Mouse (Mus musculus): Measurements from ENCODE around the gene Rtl5.

The Rtl5 gene

DNA sequence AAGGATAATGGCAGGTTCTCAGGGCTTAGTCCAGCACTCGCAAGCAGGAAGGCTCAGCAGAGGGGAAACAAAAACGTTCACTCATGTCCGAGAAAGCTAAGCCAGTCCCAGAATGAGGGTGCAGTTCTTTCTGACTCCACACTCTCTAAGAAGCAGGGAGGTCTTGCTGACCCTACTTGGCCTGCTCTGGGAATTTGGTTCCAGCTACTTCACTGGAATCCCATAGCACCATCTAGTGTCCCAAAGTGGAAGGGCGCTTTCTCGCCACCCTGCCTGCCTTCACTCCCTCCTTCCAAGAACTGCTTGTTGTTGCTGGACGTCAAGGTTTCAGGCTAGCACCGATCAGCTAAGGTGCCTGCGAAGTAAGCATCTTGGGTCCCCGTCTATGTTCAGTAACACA lies 5.0 kb downstream of the Rtl5 start:
- peak; percentile 48 for ATAC-seq (ENCODE audit: low TSS enrichment)

DNA sequence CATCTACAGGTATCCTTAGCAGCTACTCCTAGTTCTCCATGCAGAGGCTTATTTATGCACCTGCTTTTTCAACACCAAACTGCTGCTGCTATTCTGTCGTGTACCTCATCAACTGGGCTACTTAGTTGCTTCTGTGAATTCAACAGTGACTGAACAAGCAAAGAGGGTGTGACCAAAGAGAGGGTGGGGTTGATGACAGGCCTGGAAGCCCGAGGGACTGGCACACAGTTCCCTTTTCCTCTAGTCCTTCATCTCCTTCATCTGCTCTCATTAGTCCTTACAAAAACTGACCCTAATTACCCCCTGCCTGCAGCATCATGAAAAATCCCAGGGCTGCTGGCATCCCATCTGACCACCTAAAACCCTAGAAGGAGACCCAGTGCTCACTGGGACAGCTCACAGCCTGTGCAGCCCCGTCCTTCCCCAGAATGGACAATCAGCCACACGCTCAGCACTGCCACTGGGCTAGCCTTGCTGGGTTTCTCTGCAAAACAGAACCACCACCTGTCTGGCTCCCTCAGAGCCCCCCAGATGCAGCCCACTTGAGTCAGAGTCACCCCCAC lies 5.8 kb downstream of the Rtl5 start:
- no peak for ATAC-seq (ENCODE audit: low TSS enrichment)

DNA sequence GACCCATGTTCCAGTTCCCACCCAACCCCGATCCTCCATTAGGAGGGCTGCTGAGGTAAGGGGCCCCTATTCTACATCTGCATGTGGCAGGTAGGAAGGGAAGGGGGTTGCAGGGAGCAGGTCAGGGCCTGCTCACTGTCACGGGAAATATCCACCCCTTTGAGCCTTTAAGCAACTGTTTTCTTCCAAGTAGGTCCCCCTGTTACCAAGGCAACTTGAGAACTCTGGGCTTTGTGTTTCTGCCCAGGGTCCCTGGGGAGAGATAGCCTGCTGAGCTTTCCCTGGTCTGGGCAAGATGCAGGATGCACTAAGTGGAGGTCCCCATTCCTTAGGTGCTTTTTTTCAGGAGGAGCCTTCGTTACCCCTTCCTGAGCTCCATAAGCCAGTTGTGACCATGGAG lies 7.0 kb downstream of the Rtl5 start:
- no peak for ATAC-seq (ENCODE audit: low TSS enrichment)

DNA sequence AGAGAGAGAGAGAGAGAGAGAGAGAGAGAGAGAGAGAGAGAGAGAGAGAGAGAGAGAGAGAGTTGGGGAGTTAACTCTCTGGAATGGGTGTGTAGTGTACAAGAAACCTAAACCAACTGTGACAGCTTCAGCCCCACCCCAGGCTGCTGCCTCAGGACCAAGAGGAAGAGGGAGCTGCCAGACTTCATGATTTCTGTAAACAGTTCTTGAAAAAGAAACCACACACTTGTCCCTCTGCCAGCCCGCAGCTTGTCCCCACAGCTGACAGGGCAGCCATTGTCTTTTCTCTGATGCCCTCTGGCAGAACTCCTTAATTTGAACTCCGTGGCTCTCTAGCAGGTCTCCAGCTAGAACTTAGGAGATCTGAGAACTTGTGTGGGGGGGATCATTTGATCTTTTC lies 10.2 kb downstream of the Rtl5 start:
- no peak for ATAC-seq (ENCODE audit: low TSS enrichment)

DNA sequence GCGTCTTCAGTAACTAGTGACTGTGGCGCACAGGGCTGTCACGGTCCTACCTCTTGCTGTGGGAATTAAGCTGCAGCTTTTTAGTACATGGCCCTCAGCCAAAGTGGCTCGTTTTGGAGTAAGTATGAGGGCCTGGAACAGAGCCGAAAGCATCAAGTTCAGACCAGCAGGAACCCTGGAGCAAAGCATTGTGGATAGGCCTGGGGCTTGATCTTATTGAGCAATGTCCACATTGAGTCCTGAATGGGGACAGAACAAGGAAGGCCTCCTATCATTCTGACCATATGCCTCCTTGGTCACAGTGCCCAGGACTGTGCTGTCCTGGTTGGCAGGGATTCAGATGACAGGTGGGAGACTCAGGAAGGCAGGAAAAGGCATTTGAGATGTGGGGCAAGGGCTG lies 10.9 kb downstream of the Rtl5 start:
- ATAC-seq (ENCODE audit: low TSS enrichment) = no peak

DNA sequence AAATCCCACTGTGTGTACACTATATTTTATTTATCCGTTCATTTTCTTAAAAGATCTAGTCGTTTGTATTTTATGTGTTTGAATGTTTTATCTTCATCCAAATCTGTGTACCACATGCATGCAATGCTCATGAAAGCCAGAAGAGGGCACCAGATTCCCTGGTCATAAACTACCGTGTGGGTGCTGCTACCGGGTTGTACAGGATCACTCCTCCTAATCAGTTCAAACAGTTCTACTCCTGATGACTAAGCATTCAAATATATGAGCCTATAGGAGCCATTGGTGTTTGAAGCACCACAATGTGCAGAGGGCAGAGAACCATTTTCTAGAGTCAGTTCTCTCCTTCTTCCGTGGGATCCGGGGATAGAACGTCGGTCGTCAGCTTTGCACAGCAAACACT lies 11.7 kb downstream of the Rtl5 start:
- ATAC-seq (ENCODE audit: low TSS enrichment) = no peak

DNA sequence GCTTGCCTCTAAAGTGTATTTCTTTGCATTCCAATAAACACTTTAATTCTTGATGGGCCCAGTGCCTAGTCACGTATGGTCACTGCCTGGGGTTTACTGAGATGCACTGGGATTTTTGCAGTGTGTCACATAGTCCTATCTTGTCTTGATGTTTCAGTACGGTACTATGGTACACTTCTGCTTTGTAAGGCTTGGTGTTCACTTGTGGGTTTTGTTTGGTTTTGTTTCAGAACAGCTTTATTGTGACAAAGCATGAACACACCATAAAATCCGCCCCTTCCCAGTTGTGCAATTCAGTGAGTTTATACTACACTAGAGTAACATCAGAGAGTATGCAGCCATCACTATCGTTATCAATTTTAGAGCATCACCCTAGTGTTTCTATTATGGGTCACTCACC lies 17.1 kb downstream of the Rtl5 start:
- ATAC-seq (ENCODE audit: low TSS enrichment) = no peak

DNA sequence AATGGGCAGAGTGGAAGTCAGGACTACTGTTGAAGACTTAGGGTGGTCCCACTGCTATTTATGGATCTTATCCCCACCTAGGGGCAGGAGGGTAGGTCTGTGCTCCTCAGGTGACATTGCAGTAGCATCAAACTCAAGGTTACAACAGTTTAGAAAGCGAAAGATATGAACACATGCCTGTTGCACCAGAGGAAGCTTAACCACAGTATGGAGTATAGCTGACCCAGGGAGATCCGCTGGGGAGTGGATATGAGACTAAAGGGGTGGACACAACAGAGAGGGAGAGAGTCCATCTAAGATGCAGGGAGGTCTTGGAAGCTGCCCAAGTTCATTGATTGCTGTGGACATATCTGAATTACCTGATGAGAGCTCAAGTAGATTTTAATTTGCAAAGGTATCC lies 17.7 kb downstream of the Rtl5 start:
- no peak for ATAC-seq (ENCODE audit: low TSS enrichment)

DNA sequence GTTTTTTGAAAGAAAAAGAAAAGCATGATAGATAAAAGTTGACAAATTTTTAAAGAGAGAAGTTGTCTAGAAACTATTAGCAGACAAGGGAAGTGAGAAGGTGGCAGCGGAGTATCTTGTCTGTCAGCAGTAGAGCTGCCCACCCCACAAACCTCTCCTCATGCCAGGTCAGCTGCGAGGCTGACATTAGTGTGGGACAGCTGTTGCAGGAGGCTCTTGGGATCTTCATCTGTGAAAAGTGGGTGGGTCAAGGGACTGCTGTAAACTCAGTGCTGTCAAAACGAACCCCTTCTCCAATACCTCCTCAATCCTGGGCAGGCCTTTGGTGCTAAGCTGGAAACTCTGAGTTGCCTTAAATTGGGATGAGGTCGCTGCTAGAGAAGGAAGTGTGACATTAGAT lies 19.9 kb downstream of the Rtl5 start:
- ATAC-seq (ENCODE audit: low TSS enrichment) = no peak

DNA sequence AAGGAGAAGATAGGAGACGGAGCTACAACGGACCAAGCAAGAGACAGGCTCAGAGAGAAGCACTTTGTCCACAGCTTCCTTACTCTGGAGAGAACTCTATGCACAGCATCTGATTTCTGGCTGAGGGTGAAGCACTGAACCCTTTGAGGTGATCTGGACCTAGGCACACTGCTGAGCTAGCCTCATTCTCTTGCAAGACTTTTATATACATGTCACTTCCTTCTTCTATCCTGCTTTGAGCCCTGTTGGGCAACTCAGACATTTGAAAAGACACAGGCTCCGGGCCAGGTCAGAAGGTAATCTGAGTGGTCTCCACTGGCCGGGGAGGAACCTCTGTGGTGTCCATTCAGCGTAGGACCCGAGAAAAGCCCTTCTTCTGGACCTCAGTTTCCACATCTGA lies 20.6 kb downstream of the Rtl5 start:
- ATAC-seq (ENCODE audit: low TSS enrichment) = no peak

DNA sequence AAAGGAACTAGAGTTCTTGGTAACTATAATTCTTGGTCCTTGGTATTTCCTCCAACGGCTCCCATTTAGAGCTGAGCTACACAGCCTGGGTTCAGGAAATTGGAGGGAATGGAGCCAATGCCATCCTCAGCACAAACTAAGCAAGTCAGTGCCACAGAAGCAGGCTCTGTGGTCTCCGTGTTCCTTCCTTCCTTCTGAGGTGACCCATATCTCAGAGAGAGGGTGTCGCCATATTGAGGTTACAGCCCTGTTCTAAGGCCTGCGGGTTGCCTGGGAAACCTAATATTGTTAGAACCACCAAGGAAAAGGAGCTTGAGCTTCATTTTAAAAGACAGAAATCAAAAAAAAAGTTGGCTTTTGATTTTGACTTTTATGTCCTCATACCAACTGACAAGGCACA lies 28.7 kb downstream of the Rtl5 start:
- ATAC-seq (ENCODE audit: low TSS enrichment) = no peak

DNA sequence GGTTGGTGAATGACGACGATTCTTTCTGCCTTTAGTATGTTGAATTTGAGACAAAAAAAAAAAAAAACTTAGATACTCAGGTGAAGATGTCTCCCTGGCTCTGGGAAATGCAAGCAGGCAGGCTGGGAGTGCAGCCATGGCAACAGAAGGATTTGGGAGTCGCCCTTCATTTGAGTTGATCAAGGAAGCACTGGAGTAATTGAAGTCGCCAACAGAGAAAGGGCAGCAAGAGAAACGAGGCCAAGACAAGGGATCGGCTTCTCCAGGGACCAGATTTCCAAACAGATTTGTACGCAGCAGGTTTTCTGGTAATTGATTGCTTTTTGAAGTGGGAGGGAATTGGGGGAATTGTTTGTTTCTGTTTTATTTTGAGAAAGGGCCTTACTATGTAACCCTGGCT lies 29.5 kb downstream of the Rtl5 start:
- no peak for ATAC-seq (ENCODE audit: low TSS enrichment)

DNA sequence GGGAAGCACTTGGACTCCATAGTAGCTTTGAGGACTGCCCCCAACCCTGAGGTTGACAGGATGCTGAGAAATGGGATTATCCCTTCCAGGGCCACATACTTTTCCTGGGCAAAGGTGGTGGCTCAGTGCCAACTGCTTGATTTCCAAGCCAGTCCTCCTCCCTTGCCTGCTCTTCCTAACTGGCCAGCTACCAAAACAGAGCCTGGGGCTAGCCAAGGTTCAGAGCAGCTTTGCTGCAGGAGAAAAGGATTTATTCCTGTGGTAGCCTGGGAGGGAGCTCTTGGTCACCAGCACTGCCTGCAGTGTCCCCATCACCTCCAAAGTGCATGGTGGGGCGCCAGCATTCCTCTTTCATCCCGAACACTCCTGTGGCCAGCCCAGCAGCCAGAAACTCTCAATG lies 33.6 kb downstream of the Rtl5 start:
- no peak for ATAC-seq (ENCODE audit: low TSS enrichment)

DNA sequence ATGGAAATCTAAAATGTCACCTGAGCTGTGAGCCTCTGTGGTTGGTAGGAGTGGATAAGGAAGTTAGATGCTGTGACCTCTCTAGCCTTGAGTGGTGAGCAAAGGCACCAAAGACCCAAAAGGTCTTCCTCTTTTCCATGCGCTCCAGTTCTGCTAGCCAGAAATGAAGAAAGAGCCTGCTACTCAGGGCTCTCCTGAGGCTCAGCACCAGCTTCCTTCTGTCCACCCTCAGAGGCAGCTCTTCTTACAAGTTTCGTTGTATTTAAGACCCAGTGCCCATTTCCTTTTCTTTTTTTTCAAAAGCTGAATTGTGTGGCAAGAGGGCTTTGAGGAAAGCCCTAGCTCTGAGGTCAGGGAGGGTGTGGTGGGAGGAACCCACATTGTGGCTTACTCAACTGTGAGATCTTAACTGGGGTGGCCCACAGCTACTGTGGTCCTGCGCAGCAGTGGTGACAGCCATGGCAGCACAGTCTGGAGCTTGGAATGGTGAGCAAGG lies 34.2 kb downstream of the Rtl5 start:
- ATAC-seq (ENCODE audit: low TSS enrichment) = no peak

DNA sequence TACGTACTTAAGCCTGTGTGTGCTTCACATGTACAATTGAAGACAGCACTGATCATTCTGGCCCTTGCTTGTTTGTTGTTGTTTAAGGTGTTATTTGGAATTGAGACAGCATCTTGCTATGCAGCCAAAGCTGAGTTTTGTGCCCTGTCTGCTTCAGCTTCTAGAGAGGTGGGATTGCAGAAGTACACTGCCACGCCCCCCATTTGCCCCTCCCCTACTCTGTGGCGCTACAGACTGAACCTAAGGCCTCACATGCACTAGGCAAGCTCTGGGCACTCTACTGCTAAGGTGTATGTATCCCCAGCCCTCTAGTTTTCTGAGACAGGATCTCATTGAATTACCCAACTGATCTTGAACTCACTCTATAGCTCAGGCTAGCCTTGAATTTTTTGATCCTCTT lies 35.4 kb downstream of the Rtl5 start:
- ATAC-seq (ENCODE audit: low TSS enrichment) = no peak

DNA sequence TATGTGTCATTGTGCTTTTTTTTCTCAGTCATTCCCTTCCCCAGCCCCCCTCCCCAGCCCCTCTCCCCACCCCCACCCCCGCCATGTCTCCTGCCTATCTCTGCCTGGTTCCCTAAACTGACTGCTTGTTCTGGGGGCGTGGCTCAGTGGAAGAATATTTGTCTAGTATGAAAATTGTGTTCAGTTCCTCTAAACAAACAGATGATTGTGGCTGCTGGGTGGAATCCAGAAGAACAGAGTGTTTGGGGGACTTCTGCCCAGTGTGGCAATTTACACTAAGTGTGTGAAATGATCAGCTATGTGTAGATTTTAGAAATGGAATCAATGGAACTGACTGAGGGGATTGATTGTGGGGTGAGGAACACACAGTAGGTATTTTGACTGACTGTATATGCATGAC lies 37.5 kb downstream of the Rtl5 start:
- ATAC-seq (ENCODE audit: low TSS enrichment) = no peak

DNA sequence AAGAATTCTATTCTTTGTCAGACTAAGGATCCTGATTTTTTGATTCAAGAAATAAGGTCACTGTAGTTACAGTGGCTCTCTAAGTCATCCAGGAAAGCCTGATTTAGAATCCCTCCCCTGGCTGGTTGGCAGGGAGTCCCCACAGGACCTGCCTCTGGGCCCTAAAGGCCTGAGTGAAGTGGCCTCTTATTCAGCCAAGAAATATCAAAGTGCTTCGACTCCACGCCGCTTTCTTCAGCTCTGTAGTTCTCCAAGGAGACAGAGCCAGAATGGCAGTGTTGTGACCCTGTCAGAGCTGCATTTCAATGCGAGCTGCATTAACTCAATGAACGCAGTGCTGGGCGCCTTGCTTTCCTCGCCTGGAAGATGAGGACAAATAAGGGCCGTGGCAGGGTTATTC lies 38.7 kb downstream of the Rtl5 start:
- no peak for ATAC-seq (ENCODE audit: low TSS enrichment)

DNA sequence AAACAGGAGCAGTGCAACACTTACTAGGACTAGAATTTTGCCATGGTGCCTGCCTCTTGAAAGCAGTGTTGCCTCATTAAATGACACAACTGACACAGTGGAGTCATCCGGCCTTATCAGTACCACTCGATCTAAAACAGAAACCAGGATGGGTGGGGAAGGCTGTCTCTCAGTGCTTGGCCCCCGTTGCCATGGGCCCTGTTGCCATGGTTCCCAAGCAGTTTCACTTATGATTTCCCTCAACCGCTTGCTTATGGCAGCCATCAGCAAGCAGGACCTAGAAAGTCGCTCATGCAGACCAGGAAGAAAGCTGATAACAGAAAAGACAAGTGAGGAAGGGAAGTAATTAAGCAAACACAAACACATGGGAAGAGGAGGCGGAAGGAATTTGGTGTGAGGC lies 39.3 kb downstream of the Rtl5 start:
- no peak for ATAC-seq (ENCODE audit: low TSS enrichment)

DNA sequence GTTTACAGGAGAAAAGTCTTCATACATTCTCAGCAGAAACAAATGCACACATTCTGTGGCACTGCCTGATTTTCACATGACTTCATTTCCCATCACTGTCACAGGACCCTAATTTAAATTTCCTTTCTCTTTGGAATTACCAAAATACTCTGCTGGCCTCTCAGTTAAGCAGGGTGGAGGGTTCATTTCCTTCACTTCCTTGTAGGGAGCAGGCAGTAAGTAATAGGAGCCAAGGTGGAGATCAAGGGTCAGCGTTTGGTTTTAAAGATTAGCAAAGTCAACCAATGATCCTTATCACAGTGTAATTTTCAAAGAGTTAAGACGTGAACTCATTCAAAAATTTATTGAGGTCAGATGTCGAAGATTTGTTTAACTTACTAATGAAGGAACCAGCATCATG lies 46.1 kb downstream of the Rtl5 start:
- no peak for ATAC-seq (ENCODE audit: low TSS enrichment)

DNA sequence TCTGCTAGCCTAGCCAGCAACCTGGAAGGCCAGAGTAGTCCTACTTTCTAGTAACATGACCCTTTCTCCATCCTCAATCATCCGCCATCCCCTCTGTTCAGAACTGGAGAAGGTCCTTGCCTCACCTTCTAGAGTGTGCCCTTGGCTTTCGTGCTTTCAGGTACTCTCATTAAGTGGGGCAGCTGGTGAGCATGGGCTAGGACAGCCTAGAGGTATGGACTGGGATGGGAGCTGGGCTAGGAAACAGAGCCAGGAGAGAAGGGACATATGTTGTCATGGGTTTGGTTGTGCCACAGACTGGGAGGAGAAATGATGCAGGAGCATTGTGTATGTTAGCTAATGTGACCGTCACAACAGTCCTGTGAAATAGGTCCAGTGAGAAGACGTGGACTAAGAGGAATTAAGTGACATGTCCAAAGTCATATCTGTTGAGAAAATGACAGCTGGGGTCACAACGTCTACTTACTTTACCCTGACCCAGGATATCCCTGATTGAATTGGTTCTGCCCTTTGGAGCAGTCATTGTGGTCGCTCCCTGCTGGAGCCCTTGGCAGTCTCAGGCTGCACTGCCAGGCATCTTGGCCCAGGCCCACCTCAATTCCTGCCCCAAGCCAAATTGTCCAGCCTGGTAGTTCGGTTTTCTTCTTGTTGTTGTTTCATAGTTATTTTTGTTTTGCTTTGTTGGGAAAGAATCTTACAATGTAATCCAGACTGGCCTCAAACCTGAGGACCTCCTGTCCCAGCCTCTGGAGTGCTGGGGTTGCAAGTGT lies 51.4 kb downstream of the Rtl5 start:
- no peak for ATAC-seq (ENCODE audit: low TSS enrichment)

DNA sequence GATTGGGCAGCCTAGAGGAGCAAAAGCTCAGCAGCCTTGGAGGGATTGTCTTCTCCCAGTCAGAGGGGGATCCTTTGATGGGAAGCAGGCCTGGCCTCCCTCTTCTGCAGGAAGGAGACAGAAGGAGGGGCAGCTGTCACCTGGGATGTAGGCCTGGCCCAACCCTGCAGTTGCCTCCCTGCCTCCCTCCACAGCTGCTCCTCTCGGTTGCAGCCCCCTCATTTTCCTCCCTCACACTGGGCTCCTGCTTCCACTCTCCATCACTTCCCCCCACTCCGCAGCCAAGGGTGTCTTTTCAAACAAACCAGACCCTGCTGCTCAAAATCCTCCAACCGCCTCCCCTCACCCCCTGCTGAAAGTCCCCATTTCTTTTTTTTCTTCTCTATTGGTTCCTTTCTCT lies 52.2 kb downstream of the Rtl5 start:
- ATAC-seq (ENCODE audit: low TSS enrichment) = peak; percentile 88

DNA sequence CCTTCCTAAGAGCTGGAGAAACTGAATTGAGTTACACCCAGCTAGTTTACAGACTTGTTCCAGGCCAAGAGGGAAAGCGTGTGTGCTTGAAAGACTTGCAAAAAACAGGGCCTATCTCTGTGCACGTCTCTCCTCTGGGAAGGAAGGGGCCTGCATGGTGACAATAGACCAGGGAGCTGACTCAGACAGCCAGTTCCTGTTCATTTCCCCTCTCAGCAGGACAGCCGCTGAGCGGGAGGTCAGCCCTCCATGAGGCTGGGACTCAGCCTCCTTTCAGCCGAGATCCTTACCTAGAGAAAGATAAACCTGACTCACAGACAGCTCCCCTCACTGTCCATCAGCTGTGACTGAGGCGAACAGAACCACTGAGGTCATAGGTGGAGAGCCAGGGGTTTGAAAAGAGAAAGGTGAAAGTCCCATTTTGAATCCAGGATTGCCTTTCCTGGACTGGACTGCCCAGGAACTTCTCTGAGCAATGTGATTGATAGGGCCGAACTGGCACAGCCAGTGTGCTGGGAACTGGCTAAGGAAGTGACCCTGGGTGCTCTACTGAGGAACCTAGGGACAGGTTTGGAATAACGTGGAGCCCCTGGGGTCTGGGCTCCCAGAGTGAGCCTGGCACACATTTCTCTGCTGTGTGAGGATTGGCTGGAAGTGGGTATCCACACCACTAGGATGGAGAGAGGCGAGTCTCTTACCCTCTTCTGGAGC lies 53.7 kb downstream of the Rtl5 start:
- ATAC-seq (ENCODE audit: low TSS enrichment) = no peak
